Mouse (Mus musculus) gonadal fat pad, adult 2 months (tissue): ENCODE measurements at regions not wholly inside any gene's neighbourhood (a gene's known extent, or its start where the extent isn't known, plus 50 kb on each side); places are given as distances from the start of the nearest gene placed in this dataset.

Source experiments
- DNase-seq: peaks from one replicate; pipeline ENCODE4 v3.0.0-alpha.2; 2012; ENCODE audit warnings: low read depth

DNA sequence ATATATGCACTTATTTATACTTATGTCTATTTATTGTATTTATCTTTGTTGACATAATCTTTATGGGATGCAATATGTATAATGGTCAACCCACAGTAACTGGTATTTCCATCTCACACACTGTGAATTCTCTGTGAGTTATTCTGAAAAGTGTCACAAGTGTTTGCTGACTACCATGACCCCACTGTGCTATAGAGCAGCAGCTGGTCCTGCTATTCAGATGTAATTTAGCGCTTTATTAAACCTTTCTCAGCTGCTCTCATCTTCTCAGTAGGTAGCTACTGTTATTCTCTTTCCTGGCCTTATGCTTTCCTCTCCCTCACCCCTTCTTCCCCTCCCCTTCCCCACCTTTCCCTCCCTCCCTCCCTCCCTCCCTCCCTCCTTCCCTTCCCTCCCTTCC lies 296.0 kb upstream of the Dusp10 start:
- DNase-seq: no peak

DNA sequence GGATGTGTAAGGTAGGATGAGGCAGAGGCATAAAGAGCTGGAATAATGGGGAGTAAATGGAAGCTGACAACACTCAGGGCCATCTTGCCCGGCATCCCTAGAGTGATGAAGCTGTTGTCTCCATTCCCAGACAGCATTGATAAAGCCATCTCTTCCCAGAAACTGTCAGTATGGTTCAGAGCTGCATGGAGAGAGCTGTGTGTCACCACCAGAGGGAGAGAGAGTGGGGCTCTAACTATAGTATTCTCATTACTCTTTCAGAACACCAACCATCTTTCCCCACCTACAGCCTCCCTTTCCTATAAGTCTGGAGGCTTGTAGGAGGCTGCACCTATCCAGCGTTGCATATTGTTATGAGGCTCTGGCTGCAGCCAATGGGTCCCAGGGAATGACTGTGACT lies 264.0 kb upstream of the Dusp10 start:
- DNase-seq: no peak

DNA sequence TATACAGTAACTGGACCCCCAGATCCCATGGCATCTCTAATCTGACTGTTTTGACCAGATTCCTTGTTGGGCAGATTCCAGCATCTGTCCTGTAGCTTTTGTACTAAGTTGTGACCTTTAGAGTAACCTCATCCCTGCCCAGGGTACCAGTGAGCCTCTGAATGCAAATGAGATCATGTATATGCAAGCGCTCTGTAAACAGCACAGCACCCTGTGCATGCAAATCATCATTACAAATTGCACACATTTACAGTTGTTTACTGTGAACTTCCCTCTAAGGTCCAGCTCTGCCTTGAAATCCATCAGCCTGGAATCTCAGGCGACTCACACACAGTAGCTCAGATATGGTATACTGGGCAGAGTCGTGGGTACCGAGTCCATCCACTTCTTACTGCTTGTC lies 258.6 kb upstream of the Dusp10 start:
- no peak for DNase-seq

DNA sequence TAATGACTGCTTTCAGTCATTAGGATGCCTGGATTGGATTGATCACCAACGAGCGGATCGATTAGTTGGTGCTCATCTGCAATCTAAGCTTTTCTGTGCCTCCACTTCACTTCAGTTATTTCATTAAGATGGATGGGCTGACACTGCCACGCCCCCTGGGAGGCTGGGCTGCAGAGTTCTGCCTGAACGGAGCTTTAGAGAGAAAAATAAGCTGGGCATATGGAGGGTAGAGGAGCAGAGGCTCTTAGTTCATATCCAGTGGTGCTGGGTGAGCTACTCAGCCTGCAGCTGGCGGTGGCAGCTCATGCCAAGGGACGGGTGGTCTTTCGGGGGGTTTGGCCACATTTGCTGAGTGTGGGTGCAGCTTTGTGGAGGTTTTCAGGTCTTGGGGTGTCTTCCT lies 256.4 kb upstream of the Dusp10 start:
- no peak for DNase-seq

DNA sequence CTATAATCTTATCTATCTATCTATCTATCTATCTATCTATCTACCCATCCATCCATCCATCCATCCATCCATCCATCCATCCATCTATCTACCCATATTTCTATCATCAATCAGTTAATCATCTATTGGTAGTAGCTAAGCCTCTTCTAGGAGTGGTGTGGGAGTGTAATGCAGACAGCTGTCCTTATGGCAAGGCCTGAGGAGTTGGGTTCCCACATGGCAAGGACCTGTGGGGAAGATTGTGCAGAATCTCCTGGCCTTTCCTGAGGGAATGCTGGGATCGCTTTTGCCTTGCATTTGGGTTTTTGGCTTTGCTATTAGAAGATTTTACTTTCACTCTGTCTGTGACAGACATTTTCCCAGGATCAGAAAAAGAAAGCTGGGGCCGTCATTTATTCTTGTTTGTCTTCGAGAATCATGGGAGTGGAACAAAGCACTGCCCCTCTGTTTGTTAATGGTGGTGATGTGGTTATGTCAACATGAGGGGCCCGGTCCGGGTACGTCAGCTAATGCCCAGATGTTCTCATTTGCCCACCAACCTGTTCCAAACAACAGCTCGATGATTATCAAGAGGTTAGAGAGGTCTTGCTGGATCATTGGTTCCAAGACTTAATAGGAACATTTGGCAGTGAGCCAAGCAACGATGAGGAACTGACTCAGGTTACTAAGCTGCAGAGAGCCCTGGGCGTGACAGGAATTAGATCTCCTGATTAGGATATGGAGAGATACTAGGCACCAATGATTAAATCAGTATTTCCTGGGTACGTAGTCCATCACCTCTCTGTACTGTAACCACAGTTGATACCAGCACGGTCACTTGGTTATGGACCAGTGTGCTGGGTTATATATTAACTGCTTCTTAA lies 249.0 kb upstream of the Dusp10 start:
- DNase-seq: no peak

DNA sequence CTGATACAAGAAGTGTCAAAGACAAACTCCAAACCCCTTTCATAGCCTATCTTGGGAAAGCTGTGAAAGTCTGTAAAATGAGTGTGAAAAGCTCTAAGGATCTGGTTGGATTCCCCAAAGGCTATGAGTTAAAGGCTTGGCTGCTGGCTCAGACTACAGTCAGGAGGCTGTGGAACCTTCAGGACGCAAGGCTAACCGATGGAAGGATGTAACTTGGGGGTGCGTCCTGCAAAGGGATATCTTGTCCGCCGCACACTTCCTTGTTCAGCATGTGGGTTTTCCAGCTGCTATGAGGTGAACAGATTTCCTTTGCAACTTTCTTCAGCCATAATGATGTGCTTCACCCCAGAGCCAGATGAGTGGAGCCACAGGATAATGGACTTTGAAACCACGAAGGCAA lies 240.3 kb upstream of the Dusp10 start:
- DNase-seq: no peak

DNA sequence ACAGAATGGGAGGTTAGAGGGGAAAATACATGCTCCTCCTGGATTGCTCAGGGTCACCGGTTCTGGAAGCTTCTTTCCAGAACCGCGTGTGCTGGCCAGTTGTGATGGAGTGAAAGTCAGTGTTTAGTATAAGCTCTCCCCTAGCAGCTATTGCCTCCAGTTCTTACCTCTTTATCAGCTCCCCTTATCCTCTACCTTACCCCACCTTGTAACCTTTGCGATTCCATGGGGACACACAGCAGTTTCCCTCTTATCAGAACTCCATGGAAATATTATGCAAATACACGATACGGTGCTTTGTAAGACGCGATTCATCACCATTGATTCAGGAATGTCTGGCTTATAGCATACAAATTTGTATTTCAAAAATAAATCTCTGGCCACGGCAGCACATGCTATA lies 232.9 kb upstream of the Dusp10 start:
- no peak for DNase-seq

DNA sequence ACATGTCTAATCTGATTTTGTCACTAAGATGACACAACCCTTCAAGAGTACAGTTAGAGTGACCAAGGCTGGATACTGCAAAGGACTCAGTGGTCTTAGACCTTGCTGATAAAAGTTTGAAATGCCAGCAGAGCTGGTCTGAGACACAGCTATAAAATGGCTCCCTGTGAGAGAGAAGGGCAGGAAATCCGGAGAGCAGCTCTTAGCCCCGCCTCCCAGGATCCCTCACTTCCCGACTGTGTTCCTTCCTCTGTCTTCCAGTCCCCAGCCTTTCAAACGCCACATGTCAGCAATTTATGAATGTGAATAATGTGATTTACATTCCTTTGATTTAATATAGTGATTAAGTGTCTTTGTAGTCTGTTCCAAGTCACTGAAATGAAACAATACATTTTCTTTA lies 232.3 kb upstream of the Dusp10 start:
- DNase-seq: no peak

DNA sequence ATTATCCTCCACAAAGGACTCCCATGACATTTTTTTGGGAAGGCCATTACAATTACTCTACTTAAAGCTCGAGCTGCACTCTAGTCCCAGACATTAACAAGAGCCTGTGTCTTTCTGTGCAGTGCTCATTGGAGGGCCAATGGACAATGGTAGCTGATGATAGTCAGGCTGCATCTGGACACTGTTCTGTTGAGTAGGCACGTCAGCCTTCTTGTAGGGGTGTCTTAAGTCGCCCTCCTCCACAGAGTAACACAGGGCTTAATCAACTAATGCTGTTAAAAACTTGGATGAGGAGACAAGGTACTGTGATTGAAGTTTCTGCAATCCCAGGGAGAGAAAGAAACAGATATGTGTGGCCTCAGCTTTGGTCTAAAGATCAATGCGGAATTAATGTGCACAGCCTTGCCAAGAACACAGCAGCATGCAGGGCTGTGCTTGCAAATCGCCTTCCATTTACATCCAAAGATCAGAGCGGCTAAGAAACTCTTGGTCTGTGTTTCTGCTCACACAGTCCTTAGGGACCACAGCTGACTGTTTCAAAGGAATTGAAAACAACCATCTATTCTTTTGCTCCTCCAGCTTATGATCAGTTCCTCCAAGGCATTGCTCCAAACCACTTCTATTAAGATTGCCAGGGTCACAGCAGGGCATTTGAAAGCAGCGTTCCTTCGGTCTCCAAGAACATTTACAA lies 229.5 kb upstream of the Dusp10 start:
- DNase-seq: no peak

DNA sequence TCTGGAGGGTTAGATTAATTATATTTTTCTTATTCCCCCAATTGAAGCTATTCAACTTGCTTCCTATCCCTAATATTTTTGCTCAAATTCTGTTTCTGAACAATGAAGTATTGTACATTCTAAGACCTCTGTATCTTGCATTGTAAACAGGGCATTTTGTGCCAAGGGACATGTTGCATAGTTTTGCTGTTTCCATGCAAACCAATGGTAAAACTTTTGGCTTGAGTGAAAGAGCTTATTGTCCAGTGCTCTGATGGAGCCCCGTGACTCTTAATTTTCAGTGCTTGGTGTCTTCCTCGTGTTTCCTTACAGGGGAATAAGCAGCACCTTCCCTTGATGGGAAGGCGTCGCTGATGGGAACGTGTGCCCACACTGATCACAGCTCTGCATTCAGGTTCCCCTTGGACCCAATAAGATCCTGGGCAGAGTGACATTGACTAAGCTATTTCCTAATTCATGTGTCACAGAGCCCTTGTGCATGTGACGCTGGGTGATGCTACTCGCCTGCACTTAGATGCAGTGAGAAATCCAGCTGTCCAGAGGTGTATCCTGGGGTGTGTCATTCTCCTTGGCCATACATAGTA lies 220.8 kb upstream of the Dusp10 start:
- DNase-seq: no peak

DNA sequence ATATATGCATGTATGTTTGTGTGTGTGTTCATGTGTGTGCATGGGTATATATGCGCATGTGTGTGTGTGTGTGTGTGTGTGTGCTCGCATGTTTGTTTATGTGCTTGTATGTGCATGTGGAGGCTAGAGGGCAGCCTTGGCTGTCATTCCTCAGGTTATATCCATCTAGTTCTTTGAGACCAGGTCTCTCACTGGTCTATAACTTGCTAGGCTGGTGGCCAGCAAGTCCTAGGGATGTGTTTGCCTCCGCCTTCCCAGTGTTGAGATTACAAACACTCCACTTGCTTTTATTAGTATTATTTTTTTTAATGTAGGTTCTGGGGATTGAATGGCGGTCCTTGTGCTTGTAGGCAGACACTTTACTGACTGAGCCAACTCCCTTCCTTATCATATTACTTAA lies 219.8 kb upstream of the Dusp10 start:
- DNase-seq: no peak

DNA sequence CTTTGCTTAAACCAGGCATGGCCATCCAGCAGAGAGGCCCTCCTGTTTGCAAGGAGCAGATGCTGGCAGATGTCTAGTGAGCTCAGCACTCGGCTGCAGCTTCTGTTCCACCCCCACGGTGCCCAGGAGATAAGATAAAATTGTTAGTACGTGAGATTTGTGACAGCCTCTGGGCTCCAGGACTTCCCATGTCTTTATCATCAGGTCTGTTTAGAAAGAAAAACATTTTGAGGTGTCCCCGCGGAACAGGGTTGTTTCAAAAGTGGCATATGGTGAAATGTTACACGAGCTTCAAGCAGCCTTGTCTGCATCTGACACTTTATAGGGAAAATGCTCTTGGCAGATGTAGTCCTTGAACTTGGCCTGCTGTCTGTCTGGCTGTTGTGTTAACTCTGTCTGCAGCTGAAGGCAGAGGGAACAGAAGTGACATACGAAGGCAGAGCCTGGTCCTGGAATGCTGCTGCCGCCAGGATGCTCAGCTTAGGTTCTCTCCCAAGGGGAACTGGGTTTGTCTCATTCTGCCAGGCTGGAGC lies 219.1 kb upstream of the Dusp10 start:
- no peak for DNase-seq

DNA sequence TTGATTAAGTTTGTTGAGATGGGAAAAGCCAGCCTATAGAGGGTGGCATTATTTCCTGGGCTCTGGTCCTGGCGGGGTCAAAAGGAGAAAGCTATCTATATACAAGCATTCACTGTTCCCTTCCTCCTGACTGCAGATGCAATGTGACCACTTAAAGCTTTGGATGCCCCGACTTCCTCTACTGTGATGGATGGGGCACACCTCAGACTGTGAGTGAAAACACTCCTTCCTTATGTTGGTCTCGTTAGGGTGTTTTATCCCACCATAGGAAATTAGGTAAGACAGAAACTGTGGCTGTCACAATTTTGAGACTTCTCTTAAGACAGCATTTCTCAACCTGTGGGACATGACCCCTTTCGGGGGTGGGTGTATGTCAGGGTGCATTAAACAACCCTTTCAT lies 210.8 kb upstream of the Dusp10 start:
- no peak for DNase-seq

DNA sequence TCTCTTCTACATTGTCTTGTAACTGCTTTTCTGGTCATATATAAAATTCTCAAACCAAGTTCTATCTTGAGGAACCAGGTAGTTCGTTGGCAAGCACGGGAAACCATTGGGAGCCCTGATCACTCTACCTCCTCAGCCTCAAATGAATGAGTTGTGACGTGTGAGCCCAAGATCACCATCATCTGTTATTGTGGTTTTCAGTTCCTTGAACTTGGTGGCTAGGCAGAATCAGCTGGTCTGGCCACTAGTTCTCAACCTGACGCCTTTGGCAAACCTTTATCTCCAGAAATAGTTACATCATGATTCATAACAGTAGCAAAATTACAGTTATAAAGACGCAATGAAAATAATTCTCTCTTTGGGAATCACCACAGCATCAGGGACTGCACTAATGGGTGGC lies 209.7 kb upstream of the Dusp10 start:
- no peak for DNase-seq

DNA sequence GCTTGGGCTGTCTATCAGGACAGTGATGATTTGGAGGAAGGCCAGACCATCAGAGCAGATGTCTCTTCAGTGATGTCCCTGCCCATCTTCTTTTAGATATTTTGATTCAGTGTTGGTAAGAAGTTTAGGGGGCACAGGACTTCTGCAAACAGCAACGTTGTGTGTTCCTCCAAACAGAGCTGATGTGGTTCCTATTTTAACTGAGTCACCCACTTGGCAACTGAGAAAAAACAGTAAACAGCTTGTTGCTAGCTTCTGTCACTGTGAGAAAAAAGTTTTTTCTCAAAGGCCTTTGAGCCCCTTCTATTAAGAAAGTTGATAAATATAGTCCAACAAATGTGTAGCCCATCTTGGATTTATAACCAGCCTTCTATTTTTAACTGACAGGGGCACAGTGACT lies 209.3 kb upstream of the Dusp10 start:
- DNase-seq: no peak

DNA sequence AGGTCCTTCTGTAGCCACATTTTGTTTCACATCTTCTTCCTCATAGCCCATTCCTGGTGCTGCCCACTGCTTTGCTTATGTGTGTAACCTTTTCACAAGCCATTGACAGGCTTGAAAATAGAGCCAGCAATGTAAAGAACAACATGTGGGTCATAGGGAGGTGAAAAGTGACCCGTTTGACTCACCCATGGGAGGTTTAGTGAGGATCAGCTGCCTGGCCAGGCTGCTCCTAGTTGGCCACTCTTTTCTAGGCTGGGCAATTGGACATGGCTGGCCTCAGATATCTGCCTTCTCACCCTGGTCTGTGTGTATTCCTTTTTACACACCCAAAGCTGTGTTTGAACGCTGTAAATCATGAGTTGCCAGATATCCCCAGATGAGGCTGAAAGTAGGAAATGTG lies 208.8 kb upstream of the Dusp10 start:
- DNase-seq: no peak

DNA sequence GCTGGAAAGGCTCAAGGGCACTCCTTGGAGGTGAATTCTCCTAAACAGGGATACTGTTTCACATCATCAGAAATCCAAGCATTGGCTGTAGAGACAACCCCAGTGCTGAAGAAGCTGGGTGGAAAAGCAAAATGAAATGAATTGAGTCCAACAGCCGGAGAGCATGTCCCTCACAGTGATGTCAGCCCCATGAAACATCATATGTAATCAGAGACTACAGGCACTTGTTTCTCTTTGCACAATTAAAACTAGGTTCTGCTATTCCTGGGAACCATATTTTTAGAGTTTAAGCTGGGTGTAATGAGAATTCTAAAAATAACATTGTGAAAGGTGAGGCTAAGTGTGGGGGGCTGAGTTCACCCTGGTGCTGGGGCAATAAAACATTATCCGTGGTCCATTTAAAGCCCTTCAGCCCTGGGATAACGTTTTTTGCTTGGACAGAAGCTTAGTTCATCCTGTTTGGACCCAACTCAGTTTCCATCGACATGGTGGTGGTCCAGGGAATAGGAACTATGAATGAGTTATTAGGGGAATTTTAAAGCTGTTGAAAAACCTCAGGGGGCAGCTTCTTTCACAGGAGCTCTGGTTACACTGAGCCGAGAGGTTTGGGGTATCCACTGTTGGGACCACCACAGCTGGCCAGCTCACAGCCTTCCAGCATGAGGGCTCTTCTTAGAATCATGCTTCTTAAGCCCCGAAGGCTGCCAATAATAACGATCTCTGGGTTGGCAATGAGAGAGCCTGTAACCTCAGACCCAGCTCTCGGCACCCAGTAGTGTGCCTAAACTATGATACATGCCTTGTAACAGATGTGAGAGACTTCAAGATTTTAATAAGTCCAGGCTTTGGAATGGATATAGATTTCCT lies 206.0 kb upstream of the Dusp10 start:
- no peak for DNase-seq

DNA sequence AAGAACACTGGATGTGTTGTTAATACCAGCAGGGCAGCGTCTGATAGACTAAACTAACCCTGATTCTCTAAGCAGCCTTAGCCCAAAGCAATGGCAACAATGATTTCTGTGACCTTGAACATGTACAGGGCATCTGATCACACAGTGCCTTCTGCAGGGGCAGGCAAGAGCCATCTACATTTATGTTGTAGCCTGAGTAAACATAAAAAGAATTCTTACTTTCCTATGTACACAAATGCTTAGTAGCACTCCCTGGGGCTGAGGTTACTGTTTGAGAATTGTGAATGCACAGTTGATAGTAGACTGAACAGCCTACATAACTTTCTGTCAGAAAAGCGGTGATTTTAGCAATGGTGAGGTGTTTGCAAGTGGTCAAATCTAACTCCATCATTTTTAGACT lies 204.9 kb upstream of the Dusp10 start:
- DNase-seq: no peak

DNA sequence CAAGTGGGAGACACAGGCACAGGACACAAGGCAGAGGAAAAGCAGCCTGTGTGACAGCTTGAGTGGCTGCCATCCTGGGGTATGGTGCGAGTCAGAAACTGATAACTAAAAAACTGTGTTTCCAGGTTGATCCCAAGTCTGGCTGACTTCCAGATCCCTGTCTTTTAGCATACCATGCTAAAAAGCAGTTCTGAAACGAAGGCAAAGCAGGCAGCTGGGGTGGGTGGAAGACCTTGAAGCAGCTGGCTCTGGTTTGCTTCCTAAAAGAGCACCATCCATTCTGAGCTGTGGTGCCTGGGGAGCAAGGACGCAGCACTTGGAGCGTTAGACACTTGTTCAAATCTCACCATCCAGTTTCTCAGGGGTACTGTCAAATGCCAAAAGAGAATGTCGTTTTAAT lies 192.5 kb upstream of the Dusp10 start:
- DNase-seq: no peak

DNA sequence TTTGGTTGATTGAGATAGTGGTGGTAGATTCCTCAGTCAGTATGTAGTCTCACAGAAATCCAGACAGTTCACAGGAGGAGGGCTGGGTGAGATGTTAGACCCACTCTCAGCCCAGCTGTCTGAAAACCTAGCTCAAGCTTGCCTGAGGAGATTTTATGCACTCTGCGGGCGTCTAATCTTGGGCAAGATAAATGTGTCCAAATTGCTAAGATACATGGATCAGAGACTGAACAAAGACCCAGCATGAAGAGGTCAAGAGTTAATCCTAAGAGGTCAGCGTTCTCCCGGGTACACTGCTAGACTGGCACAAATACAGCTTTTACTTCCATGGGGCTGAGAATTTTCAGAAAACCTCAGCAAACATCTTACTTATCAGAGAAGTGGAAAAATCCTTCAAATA lies 186.8 kb upstream of the Dusp10 start:
- DNase-seq: no peak

DNA sequence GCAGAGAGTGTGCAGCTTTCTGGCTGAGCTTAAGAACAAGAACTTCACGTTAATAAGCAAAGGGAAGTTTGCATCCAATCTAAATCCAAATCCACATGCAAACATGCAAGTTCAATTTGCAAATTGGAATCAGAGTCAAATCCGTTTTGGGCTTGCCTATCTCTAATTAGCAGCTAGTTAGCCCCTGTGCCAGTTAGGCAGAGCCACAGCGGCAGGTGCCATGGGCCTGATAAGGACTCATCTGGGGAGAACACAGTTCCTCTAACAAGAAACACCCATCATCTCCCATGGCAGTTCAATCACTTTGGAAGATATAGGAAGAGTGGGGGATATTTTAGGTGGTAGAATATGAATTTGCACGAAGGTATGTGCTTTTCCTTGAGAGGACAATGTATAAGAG lies 168.0 kb upstream of the Dusp10 start:
- no peak for DNase-seq
